Mouse (Mus musculus) testis, adult 2 months (tissue): ENCODE results near the gene Qtrt2. TPM values are rescaled to one million over a fixed set of nuclear protein-coding genes. Genes with fewer than 3 reads are reported as not detected.
A peak's percentile ranks its signal among the peaks of the same experiment; 100 is the strongest.

ENCODE experiments used
- H3K27ac ChIP-seq: fragments of 200-500 bp; 2 replicates; pipeline ENCODE4 v1.5.1; 2012; ENCODE audit warnings: low read depth, low read length; ENCODE audit not compliant: control insufficient read depth, insufficient read depth
- H3K27me3 ChIP-seq: fragments of 200-500 bp; 2 replicates; pipeline ENCODE4 v1.6.1; 2012; ENCODE audit warnings: mild to moderate bottlenecking, low read length, moderate library complexity; ENCODE audit not compliant: control insufficient read depth, insufficient read depth
- H3K36me3 ChIP-seq: fragments of 200-500 bp; 2 replicates; pipeline ENCODE4 v1.6.1; 2012; ENCODE audit warnings: mild to moderate bottlenecking, low read length; ENCODE audit not compliant: control insufficient read depth, insufficient read depth
- H3K4me1 ChIP-seq: fragments of 200-500 bp; 2 replicates; pipeline ENCODE4 v1.6.1; 2012; ENCODE audit warnings: low read length; ENCODE audit not compliant: control insufficient read depth, insufficient read depth
- H3K4me3 ChIP-seq: fragments of 200-500 bp; 2 replicates; pipeline ENCODE4 v1.5.1; 2012; ENCODE audit warnings: low read depth, mild to moderate bottlenecking, low read length, moderate library complexity, mixed read lengths; ENCODE audit not compliant: control insufficient read depth
- CTCF ChIP-seq: fragments of 200-500 bp; IDR thresholded peaks from 2 replicates; pipeline ENCODE4 v1.5.1; 2012; ENCODE audit warnings: low read depth, mild to moderate bottlenecking, inconsistent platforms, low read length, moderate library complexity; ENCODE audit not compliant: control insufficient read depth, insufficient read depth, insufficient replicate concordance
- POLR2A ChIP-seq: fragments of 200-500 bp; IDR thresholded peaks from 2 replicates; pipeline ENCODE4 v1.6.1; 2012; ENCODE audit warnings: low read depth, mild to moderate bottlenecking, inconsistent platforms, low read length, moderate library complexity; ENCODE audit not compliant: control insufficient read depth
- polyA plus RNA-seq: library from polyadenylated mRNA; depleted of rRNA; stranded (reverse); fragments of >200 nt; gene quantifications from 2 replicates; pipeline ENCODE4 v1.2.3, GENCODE M21; 2012

Gene Qtrt2
- polyA plus RNA-seq, 1 experiment: 11.0 TPM

DNA sequence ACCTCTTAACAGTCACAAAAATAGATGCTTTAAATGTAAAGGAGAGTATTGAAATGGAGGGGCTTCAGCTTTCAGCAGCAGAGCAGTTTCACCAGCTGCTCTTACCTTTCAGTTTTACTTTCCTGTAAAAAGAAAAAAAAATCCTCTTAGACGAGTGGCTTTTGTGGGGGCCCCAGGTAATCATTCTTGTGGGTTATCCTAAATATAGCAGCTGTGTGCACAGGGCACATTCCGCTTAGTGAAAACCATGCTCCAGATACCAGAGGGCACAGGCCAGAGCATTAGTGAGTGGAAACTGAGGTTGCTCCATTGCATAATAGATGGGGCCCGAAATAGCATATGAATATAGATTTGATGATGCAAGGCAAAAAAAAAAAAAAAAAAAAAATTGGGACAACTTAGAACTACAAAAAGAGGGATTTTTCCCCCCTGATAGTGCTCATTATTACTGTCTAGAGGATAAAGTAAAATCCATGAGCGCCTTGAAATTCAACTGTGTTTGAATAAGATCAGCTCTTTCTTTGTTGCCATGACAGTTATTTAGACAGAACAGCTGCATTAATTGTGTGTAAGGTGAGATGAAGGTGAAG, 35.8 kb downstream of the Qtrt2 start:
- Histone ChIP-seq H3K4me3 (peak overlapping the region; percentile 16; the same call in 1 of the 2 replicates), H3K27ac (no peak overlapping the region)

DNA sequence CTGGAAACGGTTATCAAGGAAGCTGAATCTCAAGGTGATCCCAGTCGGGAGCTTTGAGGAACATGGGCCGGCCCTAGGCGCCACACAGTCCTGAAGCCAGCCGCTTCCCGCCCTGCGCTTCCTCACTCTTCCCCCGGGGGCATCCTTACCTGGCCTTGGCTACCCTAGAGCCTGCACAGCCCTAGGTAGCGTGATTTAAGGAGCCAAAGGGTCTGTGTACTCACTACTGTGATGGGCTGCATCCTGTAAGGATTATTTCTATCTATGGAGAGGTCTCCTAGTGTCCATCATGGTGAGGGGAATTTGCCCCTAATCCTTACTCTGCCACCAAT, 36.6 kb downstream of the Qtrt2 start:
- H3K4me1 ChIP-seq: no peaks in the 10 kb centered on the region; the same call in 1 of the 2 replicates
- TF ChIP-seq CTCF (peak; percentile 40; the same call in 1 of the 2 replicates), POLR2A (no peak)
- H3K27ac ChIP-seq: peak overlapping the region; percentile 83
- no peaks in the 10 kb centered on the region; the same call in 1 of the 2 replicates for H3K36me3 ChIP-seq
- H3K27me3 ChIP-seq: no peaks in the 10 kb centered on the region
- H3K4me3 ChIP-seq: peak overlapping the region; percentile 98

More for the DNA sequence above, 35.8 kb downstream of the Qtrt2 start:
- Histone ChIP-seq H3K4me1 (no peaks in the 10 kb centered on the region; the same call in 1 of the 2 replicates), H3K36me3 (no peaks in the 10 kb centered on the region; the same call in 1 of the 2 replicates), H3K27me3 (no peaks in the 10 kb centered on the region)
- TF ChIP-seq CTCF (no peak), POLR2A (no peak)

DNA sequence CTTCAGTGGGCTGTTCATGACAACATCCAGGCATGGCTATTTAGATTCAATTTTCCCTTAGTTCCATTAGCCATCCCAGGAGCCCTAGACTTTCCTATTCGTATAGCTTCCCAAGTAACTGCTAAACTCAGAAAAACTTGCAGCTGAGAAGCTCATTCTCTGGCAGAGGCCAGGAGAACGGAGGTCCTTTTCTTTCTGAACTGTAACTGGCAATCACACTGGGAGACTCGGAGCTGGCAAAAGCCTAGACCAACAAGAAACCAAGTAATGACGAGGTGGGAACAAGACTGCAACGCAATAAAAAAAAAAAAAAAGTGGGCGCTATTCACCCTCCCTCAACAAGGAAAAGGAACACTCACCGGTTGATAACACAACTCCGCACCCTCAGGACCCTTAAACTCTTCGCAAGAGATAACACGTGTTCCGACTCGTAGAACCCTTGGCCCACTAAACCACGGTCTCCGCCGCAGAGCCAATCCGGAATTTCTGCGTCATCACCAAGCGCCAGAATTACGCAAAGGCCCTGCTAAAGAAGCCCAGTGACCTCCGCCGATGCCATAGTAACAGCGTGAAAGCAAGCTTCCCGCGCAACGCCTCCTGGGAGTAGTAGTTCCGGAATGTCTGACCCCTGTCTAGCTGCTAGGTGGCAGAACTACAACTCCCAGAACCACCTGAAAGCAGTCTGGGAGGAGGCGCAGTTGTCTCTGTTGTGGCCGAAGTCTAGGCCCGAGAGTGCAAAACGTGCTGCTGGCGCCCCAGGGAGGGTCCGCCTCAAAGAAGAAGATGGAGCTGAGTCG, 37.2 kb downstream of the Qtrt2 start, which contains the start of gene Ccdc191:
Gene Ccdc191, plus strand, starts transcription at position 593 of the 797 bp plus-strand sequence.
- no peaks in the 10 kb centered on the region for H3K27me3 ChIP-seq
- peak within 1 kb of the TSS; percentile 83 for H3K27ac ChIP-seq
- no peaks in the 10 kb centered on the region; the same call in 1 of the 2 replicates for H3K4me1 ChIP-seq
- H3K36me3 ChIP-seq: no peaks in the 10 kb centered on the region; the same call in 1 of the 2 replicates
- H3K4me3 ChIP-seq: peak within 1 kb of the TSS; percentile 98
- TF ChIP-seq POLR2A (peak; percentile 80), CTCF (no peak)

DNA sequence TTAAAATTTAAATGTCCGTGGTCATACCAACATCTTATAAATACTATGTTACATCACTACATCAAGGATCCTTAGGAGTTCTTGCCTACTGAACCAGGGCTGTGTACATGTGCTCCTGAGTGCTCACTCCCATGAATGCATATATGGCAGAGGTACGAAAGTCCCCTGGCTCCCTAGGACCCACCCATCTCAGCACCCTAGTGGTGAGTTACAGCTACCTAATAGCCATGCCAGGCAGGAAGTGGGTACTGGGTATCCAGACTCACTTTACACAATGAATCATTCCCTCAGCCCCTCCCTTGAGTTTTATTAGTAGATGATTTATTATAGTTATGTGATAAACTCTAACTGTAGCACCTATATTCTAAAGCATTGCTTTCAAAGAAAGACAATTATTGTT, 44.3 kb downstream of the Qtrt2 start:
- TF ChIP-seq POLR2A (no peak), CTCF (no peak)
- Histone ChIP-seq H3K4me1 (no peaks in the 10 kb centered on the region), H3K4me3 (no peak overlapping the region), H3K36me3 (no peaks in the 10 kb centered on the region), H3K27me3 (no peaks in the 10 kb centered on the region), H3K27ac (no peak overlapping the region)

DNA sequence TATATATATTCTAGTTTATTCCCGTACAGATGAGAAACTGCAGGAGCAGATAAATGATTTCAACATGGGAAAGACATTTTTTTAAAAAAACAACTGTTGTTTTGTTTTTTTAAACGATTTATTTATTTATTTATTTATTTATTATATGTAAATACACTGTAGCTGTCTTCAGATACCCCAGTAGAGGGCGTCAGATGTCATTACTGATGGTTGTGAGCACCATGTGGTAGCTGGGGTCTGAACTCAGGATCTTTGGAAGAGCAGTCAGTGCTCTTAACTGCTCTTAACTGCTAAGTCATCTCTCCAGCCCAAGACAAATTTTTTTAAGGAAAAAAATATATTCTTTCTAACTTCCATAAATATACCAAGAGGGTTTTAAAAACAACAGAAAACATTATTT, 45.0 kb downstream of the Qtrt2 start:
- H3K4me1 ChIP-seq: no peaks in the 10 kb centered on the region
- TF ChIP-seq POLR2A (no peak), CTCF (no peak)

DNA sequence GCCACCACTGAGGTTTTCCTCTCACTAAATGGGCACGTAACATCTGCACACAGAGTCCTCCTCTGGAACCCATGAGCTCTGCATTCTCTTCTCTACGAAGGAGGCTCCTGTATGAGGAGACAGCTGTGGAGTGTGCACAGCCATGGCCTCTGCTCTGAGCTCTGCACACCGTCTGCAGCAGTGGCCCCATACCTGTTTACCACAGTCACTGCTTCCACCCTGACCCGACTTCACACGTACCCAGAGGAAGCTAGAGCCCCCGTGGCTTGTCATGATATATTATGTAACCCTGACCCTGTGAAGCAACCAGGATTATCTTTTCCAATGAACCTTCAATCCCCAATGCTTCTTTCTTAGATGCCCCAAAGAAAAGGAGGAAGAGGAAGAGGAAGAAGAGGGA, 46.8 kb downstream of the Qtrt2 start:
- TF ChIP-seq CTCF (no peak), POLR2A (no peak)
- Histone ChIP-seq H3K27me3 (no peaks in the 10 kb centered on the region), H3K4me1 (no peaks in the 10 kb centered on the region), H3K36me3 (no peaks in the 10 kb centered on the region), H3K27ac (no peak overlapping the region), H3K4me3 (no peak overlapping the region)

More for the DNA sequence above, 45.0 kb downstream of the Qtrt2 start:
- Histone ChIP-seq H3K27ac (no peak overlapping the region), H3K27me3 (no peaks in the 10 kb centered on the region), H3K36me3 (no peaks in the 10 kb centered on the region), H3K4me3 (no peak overlapping the region)

DNA sequence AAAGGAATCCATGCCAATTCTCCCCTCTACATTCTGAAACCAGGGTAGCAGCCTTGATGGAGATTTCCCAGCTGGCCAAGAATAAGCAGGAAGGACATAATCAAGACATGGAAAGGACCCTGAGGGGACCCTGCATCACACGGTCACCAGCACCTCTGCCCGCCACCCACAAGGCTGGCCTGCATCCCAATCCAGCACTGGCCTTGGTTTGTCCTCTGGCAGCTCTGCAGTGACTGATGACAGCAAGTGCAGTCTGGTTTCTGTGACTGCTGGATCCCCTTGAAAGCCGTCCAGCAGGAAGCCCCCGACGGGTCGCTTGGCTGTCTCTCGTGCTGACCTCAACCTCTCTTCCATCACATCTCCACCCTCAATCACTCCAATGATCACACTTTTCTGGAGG, 55.2 kb downstream of the Qtrt2 start:
- no peaks in the 10 kb centered on the region for H3K36me3 ChIP-seq
- TF ChIP-seq CTCF: no peak
- no peak for TF ChIP-seq POLR2A
- H3K27me3 ChIP-seq: no peaks in the 10 kb centered on the region
- no peak overlapping the region for H3K4me3 ChIP-seq
- no peaks in the 10 kb centered on the region for H3K4me1 ChIP-seq
- H3K27ac ChIP-seq: no peak overlapping the region
